Mouse (Mus musculus): ENCODE measurements around the gene Rin2. TPM values are rescaled to one million over a fixed set of nuclear protein-coding genes. Genes with fewer than 3 reads are reported as not detected.
A peak's percentile ranks its signal among the peaks of the same experiment; 100 is the strongest.
"Not testable (repeated sequence)": the region's sequence is repeated elsewhere in the genome, so short reads cannot be mapped to it uniquely, and the experiment has no call there.

Gene Rin2
- total RNA-seq, 2 experiments from 2014 or later, result 33.4 to 34.7 TPM

GRCm38 (mm10) chr2:145884913-145885785 is 210.1 kb downstream of the Rin2 start:
- no peak for DNase-seq (ENCODE audit: low spot score in 2 of 2)

- DNase-seq (ENCODE audit: low spot score in 2 of 2), result no peak
Observed at GRCm38 (mm10) chr2:145887937-145888765, 213.1 kb downstream of the Rin2 start.

- DNase-seq (ENCODE audit: low spot score in 2 of 2), result no peak
Observed at GRCm38 (mm10) chr2:145888766-145889480, 213.9 kb downstream of the Rin2 start.

- no peak for DNase-seq (ENCODE audit: low spot score in 2 of 2)
Observed at GRCm38 (mm10) chr2:145890571-145890970, 215.6 kb downstream of the Rin2 start.

- DNase-seq (ENCODE audit: low spot score in 2 of 2), result no peak
Observed at GRCm38 (mm10) chr2:145893756-145894155, 218.7 kb downstream of the Rin2 start.

GRCm38 (mm10) chr2:145898106-145898505 is 223.1 kb downstream of the Rin2 start:
- DNase-seq (ENCODE audit: low spot score in 2 of 2), result no peak

GRCm38 (mm10) chr2:145900318-145900717 is 225.3 kb downstream of the Rin2 start:
- DNase-seq (ENCODE audit: low spot score in 2 of 2), result not testable (repeated sequence)

GRCm38 (mm10) chr2:145901861-145902260 is 226.8 kb downstream of the Rin2 start, which contains the start of gene Naa20:
Naa20 (plus strand) TSS chr2:145902099.
- DNase-seq (ENCODE audit: low spot score in 2 of 2), result no peak

GRCm38 (mm10) chr2:145903061-145903901 is 228.3 kb downstream of the Rin2 start:
- peak; percentile 76 to 78 for DNase-seq (ENCODE audit: low spot score in 2 of 2)

GRCm38 (mm10) chr2:145903983-145904616 is 229.1 kb downstream of the Rin2 start:
- DNase-seq (ENCODE audit: low spot score in 2 of 2), result no peak

- no peak for DNase-seq (ENCODE audit: low spot score in 2 of 2)
Observed at GRCm38 (mm10) chr2:145905156-145905555, 230.1 kb downstream of the Rin2 start.

- DNase-seq (ENCODE audit: low spot score in 2 of 2), result not testable (repeated sequence)
Observed at GRCm38 (mm10) chr2:145905884-145906283, 230.9 kb downstream of the Rin2 start.

GRCm38 (mm10) chr2:145920941-145921650 is 246.1 kb downstream of the Rin2 start:
- no peak for DNase-seq (ENCODE audit: low spot score in 2 of 2)

- peak; percentile 71 to 85 for DNase-seq (ENCODE audit: low spot score in 2 of 2)
Observed at GRCm38 (mm10) chr2:145934339-145935231, 259.6 kb downstream of the Rin2 start, which contains the start of the genes Cfap61 and Crnkl1. Cfap61 (plus strand) TSS chr2:145934784. Crnkl1 (minus strand) TSS chr2:145935014.

GRCm38 (mm10) chr2:145936975-145937374 is 262.0 kb downstream of the Rin2 start:
- DNase-seq (ENCODE audit: low spot score in 2 of 2), result no peak

All from adrenal gland, postnatal 4 days (tissue).